Mouse (Mus musculus) limb, embryonic 12.5 days (tissue): ENCODE measurements at regions not wholly inside any gene's neighbourhood (a gene's known extent, or its start where the extent isn't known, plus 50 kb on each side); places are given as distances from the start of the nearest gene placed in this dataset.

ENCODE experiments used
- ATAC-seq: fragments of 200-750 bp; cut with Nextera tagmentation; 2 replicates; pipeline ENCODE4 v1.8.0; 2017; ENCODE audit warnings: low read depth, moderate TSS enrichment; ENCODE audit not compliant: insufficient number of reproducible peaks, insufficient read depth, low FRiP score, low TSS enrichment
- H3K27ac ChIP-seq: fragments of 300-500 bp; sonication (generic); 2 replicates; pipeline ENCODE4 v1.5.1; 2016; ENCODE audit warnings: mild to moderate bottlenecking, moderate library complexity
- H3K27me3 ChIP-seq: fragments of 300-500 bp; sonication (generic); 2 replicates; pipeline ENCODE4 v1.6.1; 2016; ENCODE audit warnings: mild to moderate bottlenecking, moderate library complexity
- H3K36me3 ChIP-seq: fragments of 300-500 bp; sonication (generic); 2 replicates; pipeline ENCODE4 v1.6.1; 2016; ENCODE audit warnings: mild to moderate bottlenecking, moderate library complexity
- H3K4me1 ChIP-seq: fragments of 300-500 bp; sonication (generic); replicated peaks from 2 replicates; pipeline ENCODE4 v1.6.1; 2016
- H3K4me2 ChIP-seq: fragments of 300-500 bp; sonication (generic); 2 replicates; pipeline ENCODE4 v1.6.1; 2016; ENCODE audit warnings: mild to moderate bottlenecking, moderate library complexity
- H3K4me3 ChIP-seq: fragments of 300-500 bp; sonication (generic); replicated peaks from 2 replicates; pipeline ENCODE4 v1.5.1; 2016; ENCODE audit warnings: mild to moderate bottlenecking
- H3K9ac ChIP-seq: fragments of 300-500 bp; sonication (generic); replicated peaks from 2 replicates; pipeline ENCODE4 v1.6.1; 2016; ENCODE audit warnings: mild to moderate bottlenecking, moderate library complexity
- H3K9me3 ChIP-seq: fragments of 300-500 bp; sonication (generic); 2 replicates; pipeline ENCODE4 v1.6.1; 2016; ENCODE audit warnings: mild to moderate bottlenecking, moderate library complexity
- WGBS: fragments of 180-500 bp; shearing (Covaris S2); methylation state at CpG from one replicate; pipeline ENCODE4 v1.1.7; 2016; 5-methylcytosine and 5-hydroxymethylcytosine counted together

- 89% methylated on average over 1 of the region's 1 CpGs for WGBS
- no peak for ATAC-seq
- Histone ChIP-seq H3K4me2 (no peak overlapping the region), H3K36me3 (no peaks in the 10 kb centered on the region), H3K4me1 (no peaks in the 10 kb centered on the region), H3K27ac (no peak overlapping the region), H3K4me3 (no peak overlapping the region), H3K9me3 (no peaks in the 10 kb centered on the region), H3K9ac (no peak overlapping the region), H3K27me3 (no peaks in the 10 kb centered on the region)
Observed at GRCm38 (mm10) chr10:68961376-68961775, 189.9 kb upstream of the Rhobtb1 start.

GRCm38 (mm10) chr10:68963090-68963489, 188.1 kb upstream of the Rhobtb1 start:
- 68% methylated on average over 8 of the region's 8 CpGs for WGBS
- Histone ChIP-seq H3K4me2 (no peak overlapping the region), H3K9me3 (no peaks in the 10 kb centered on the region), H3K4me1 (no peaks in the 10 kb centered on the region), H3K4me3 (no peak overlapping the region), H3K9ac (no peak overlapping the region), H3K27me3 (no peaks in the 10 kb centered on the region), H3K27ac (no peak overlapping the region), H3K36me3 (no peaks in the 10 kb centered on the region)
- ATAC-seq: no peak

GRCm38 (mm10) chr10:68965271-68965670, 186.0 kb upstream of the Rhobtb1 start:
- no peak overlapping the region for H3K9ac ChIP-seq
- no peak for ATAC-seq
- 90% methylated on average over 1 of the region's 1 CpGs for WGBS
- H3K36me3 ChIP-seq: no peaks in the 10 kb centered on the region
- no peak overlapping the region for H3K4me2 ChIP-seq
- H3K27ac ChIP-seq: no peak overlapping the region
- no peaks in the 10 kb centered on the region for H3K27me3 ChIP-seq
- no peaks in the 10 kb centered on the region for H3K9me3 ChIP-seq
- no peaks in the 10 kb centered on the region for H3K4me1 ChIP-seq
- no peak overlapping the region for H3K4me3 ChIP-seq

GRCm38 (mm10) chr10:68967976-68968968, 183.0 kb upstream of the Rhobtb1 start:
- Histone ChIP-seq H3K4me2 (no peak overlapping the region), H3K9me3 (no peaks in the 10 kb centered on the region), H3K4me1 (no peaks in the 10 kb centered on the region), H3K27ac (no peak overlapping the region), H3K4me3 (no peak overlapping the region), H3K9ac (no peak overlapping the region), H3K27me3 (no peaks in the 10 kb centered on the region), H3K36me3 (no peaks in the 10 kb centered on the region)
- no peak for ATAC-seq
- WGBS: 69% methylated on average over 15 of the region's 15 CpGs

- Histone ChIP-seq H3K27me3 (no peaks in the 10 kb centered on the region), H3K4me3 (no peak overlapping the region), H3K27ac (no peak overlapping the region), H3K4me1 (0 out of 2 replicates have a peak, but pooled peaks cover 4% of the 10 kb centered on the region), H3K36me3 (no peaks in the 10 kb centered on the region), H3K4me2 (no peak overlapping the region), H3K9me3 (no peaks in the 10 kb centered on the region), H3K9ac (no peak overlapping the region)
- ATAC-seq: no peak
- 86% methylated on average over 2 of the region's 2 CpGs for WGBS
Observed at GRCm38 (mm10) chr10:68970521-68970920, 180.7 kb upstream of the Rhobtb1 start.

- Histone ChIP-seq H3K27ac (no peak overlapping the region), H3K4me3 (no peak overlapping the region), H3K4me1 (peaks cover 11% of the 10 kb centered on the region; the same call in 1 of the 2 replicates), H3K27me3 (no peaks in the 10 kb centered on the region), H3K9me3 (no peaks in the 10 kb centered on the region), H3K9ac (no peak overlapping the region), H3K4me2 (no peak overlapping the region), H3K36me3 (no peaks in the 10 kb centered on the region)
- 56% methylated on average over 7 of the region's 7 CpGs for WGBS
- no peak for ATAC-seq
Observed at GRCm38 (mm10) chr10:68974771-68975170, 176.5 kb upstream of the Rhobtb1 start.

GRCm38 (mm10) chr10:68976443-68977025, 174.7 kb upstream of the Rhobtb1 start:
- no peak for ATAC-seq

GRCm38 (mm10) chr10:68978115-68978514, 173.1 kb upstream of the Rhobtb1 start:
- WGBS: 70% methylated on average over 4 of the region's 4 CpGs

More at GRCm38 (mm10) chr10:68976443-68977025, 174.7 kb upstream of the Rhobtb1 start:
- Histone ChIP-seq H3K9me3 (no peaks in the 10 kb centered on the region), H3K4me1 (peaks cover 11% of the 10 kb centered on the region; the same call in 1 of the 2 replicates), H3K36me3 (no peaks in the 10 kb centered on the region), H3K4me2 (no peak overlapping the region), H3K27ac (peak overlapping the region; percentile 25; the same call in 1 of the 2 replicates), H3K9ac (no peak overlapping the region), H3K27me3 (no peaks in the 10 kb centered on the region), H3K4me3 (no peak overlapping the region)
- WGBS: 65% methylated on average over 10 of the region's 10 CpGs

GRCm38 (mm10) chr10:68979949-68980348, 171.3 kb upstream of the Rhobtb1 start:
- Histone ChIP-seq H3K4me2 (no peak overlapping the region), H3K36me3 (no peaks in the 10 kb centered on the region), H3K4me3 (no peak overlapping the region), H3K4me1 (peaks cover 7% of the 10 kb centered on the region; the same call in 1 of the 2 replicates), H3K9me3 (no peaks in the 10 kb centered on the region), H3K27ac (no peak overlapping the region), H3K27me3 (no peaks in the 10 kb centered on the region), H3K9ac (no peak overlapping the region)
- 75% methylated on average over 7 of the region's 7 CpGs for WGBS
- no peak for ATAC-seq

More at GRCm38 (mm10) chr10:68978115-68978514, 173.1 kb upstream of the Rhobtb1 start:
- no peak overlapping the region for H3K27ac ChIP-seq
- no peak overlapping the region for H3K4me2 ChIP-seq
- H3K4me1 ChIP-seq: peaks cover 11% of the 10 kb centered on the region; the same call in 1 of the 2 replicates
- no peak for ATAC-seq
- H3K36me3 ChIP-seq: no peaks in the 10 kb centered on the region
- no peak overlapping the region for H3K4me3 ChIP-seq
- no peak overlapping the region for H3K9ac ChIP-seq
- no peaks in the 10 kb centered on the region for H3K27me3 ChIP-seq
- H3K9me3 ChIP-seq: no peaks in the 10 kb centered on the region

- Histone ChIP-seq H3K36me3 (no peaks in the 10 kb centered on the region), H3K9ac (no peak overlapping the region), H3K4me2 (no peak overlapping the region), H3K4me3 (no peak overlapping the region), H3K27ac (no peak overlapping the region), H3K9me3 (no peaks in the 10 kb centered on the region), H3K27me3 (no peaks in the 10 kb centered on the region), H3K4me1 (no peaks in the 10 kb centered on the region)
- 82% methylated on average over 8 of the region's 8 CpGs for WGBS
- no peak for ATAC-seq
Observed at GRCm38 (mm10) chr10:68982288-68982687, 168.9 kb upstream of the Rhobtb1 start.

- H3K9me3 ChIP-seq: no peaks in the 10 kb centered on the region
- 85% methylated on average over 6 of the region's 6 CpGs for WGBS
- H3K27me3 ChIP-seq: no peaks in the 10 kb centered on the region
- no peak for ATAC-seq
- no peak overlapping the region for H3K27ac ChIP-seq
- no peak overlapping the region for H3K4me2 ChIP-seq
- H3K36me3 ChIP-seq: no peaks in the 10 kb centered on the region
- no peak overlapping the region for H3K9ac ChIP-seq
- peaks cover 25% of the 10 kb centered on the region for H3K4me1 ChIP-seq
- no peak overlapping the region for H3K4me3 ChIP-seq
Observed at GRCm38 (mm10) chr10:68990584-68990983, 160.7 kb upstream of the Rhobtb1 start.
